Mouse (Mus musculus) adrenal gland, adult 18-20 months (tissue): ENCODE data around the gene Taf1d. TPM values are rescaled to one million over a fixed set of nuclear protein-coding genes. Genes with fewer than 3 reads are reported as not detected.

Source experiments
- microRNA-seq, 2 experiments: library from miRNA; unstranded; fragments of <30 nt; microRNA quantifications; one replicate each; pipeline ENCODE4 v1.2.0; 2021; ENCODE audit warnings: borderline number of aligned reads in 2 of 2
- total RNA-seq, 2 experiments: library from RNA; stranded (reverse); gene quantifications; 1 replicate in 1 of 2; 2 replicates in 1 of 2; pipeline ENCODE4 v1.2.3; 2021

Taf1d gene
- total RNA-seq, 2 experiments from 2014 or later: 78.8 to 108 TPM

Small RNA genes lying within 50 kb of the gene (microRNA-seq; reads per million reads assigned to microRNA genes)
- 0 reads per million in 2 experiments for gene Gm49349
- gene mmu-mir-7650: 0 to 0.95 reads per million in 2 experiments

Other genes starting within 250 kb of the Taf1d start
- gene Hephl1, start 194.1 kb upstream of the Taf1d start, total RNA-seq: 1 to 10 TPM; 2.6 to 6.4 TPM
- gene Vstm5, start 67.2 kb upstream of the Taf1d start, total RNA-seq: under 1 TPM; 0.63 to 0.74 TPM
- 10 to 100 TPM; 29.6 to 33.0 TPM for gene Med17, start 26.3 kb upstream of the Taf1d start, total RNA-seq
- gene 4931406C07Rik, start 234 bp downstream of the Taf1d start, total RNA-seq: 100 to 1,000 TPM; 123 to 169 TPM
- gene Cep295, start 51.6 kb downstream of the Taf1d start, total RNA-seq: 1 to 10 TPM; 6.1 to 9.2 TPM
- gene Smco4, start 187.2 kb downstream of the Taf1d start, total RNA-seq: 10 to 100 TPM; 16.6 to 28.7 TPM